Mouse (Mus musculus) small intestine, adult 2 months (tissue): ENCODE results near the gene Shq1. TPM values are rescaled to one million over a fixed set of nuclear protein-coding genes. Genes with fewer than 3 reads are reported as not detected.

Experiments used
- H3K27ac ChIP-seq: fragments of 200-500 bp; 2 replicates; pipeline ENCODE4 v1.5.1; 2012; ENCODE audit warnings: low read depth, low read length, control low read depth, inconsistent platforms; ENCODE audit not compliant: insufficient read depth
- H3K27me3 ChIP-seq: fragments of 200-500 bp; 2 replicates; pipeline ENCODE4 v1.6.1; 2012; ENCODE audit warnings: mild to moderate bottlenecking, moderate library complexity, low read length, inconsistent platforms; ENCODE audit not compliant: control insufficient read depth, insufficient read depth
- H3K36me3 ChIP-seq: fragments of 200-500 bp; 2 replicates; pipeline ENCODE4 v1.6.1; 2012; ENCODE audit warnings: mild to moderate bottlenecking, low read length, control low read depth, inconsistent platforms; ENCODE audit not compliant: control insufficient read depth, insufficient read depth
- H3K4me1 ChIP-seq: fragments of 200-500 bp; 2 replicates; pipeline ENCODE4 v1.6.1; 2012; ENCODE audit warnings: low read length, inconsistent platforms, mixed read lengths; ENCODE audit not compliant: control insufficient read depth, insufficient read depth, insufficient read length
- H3K4me3 ChIP-seq: fragments of 200-500 bp; 2 replicates; pipeline ENCODE4 v1.5.1; 2012; ENCODE audit warnings: low read depth, mild to moderate bottlenecking, control low read depth, inconsistent platforms, low read length, moderate library complexity
- CTCF ChIP-seq: fragments of 200-500 bp; IDR thresholded peaks from 2 replicates; pipeline ENCODE4 v1.5.1; 2012; ENCODE audit warnings: low read depth, mild to moderate bottlenecking, control low read depth, inconsistent platforms, low read length, moderate library complexity, mixed read lengths; ENCODE audit not compliant: insufficient replicate concordance, insufficient read length; ENCODE audit errors: extremely low read depth
- POLR2A ChIP-seq: fragments of 200-500 bp; IDR thresholded peaks from 2 replicates; pipeline ENCODE4 v1.6.1; 2012; ENCODE audit warnings: low read depth, mild to moderate bottlenecking, control low read depth, inconsistent platforms, low read length, moderate library complexity
- WGBS: fragments of 180-500 bp; shearing (Covaris S2); methylation state at CpG from one replicate; pipeline ENCODE4 v1.1.7; 2018; 5-methylcytosine and 5-hydroxymethylcytosine counted together
- polyA plus RNA-seq: library from polyadenylated mRNA; depleted of rRNA; stranded (reverse); fragments of >200 nt; gene quantifications from 2 replicates; pipeline ENCODE4 v1.2.3, GENCODE M21; 2012

Shq1 gene
- polyA plus RNA-seq, 1 experiment = 1.8 TPM

GRCm38 (mm10) chr6:100609256-100609655, 61.7 kb downstream of the Shq1 start:
- H3K4me3 ChIP-seq = no peak overlapping the region
- no peak for TF ChIP-seq POLR2A
- TF ChIP-seq CTCF = no peak
- no peaks in the 10 kb centered on the region for H3K36me3 ChIP-seq
- H3K27ac ChIP-seq = no peak overlapping the region
- WGBS = 96% methylated on average over 3 of the region's 3 CpGs
- no peaks in the 10 kb centered on the region for H3K27me3 ChIP-seq
- peaks cover 7% of the 10 kb centered on the region; the same call in 1 of the 2 replicates for H3K4me1 ChIP-seq

DNA sequence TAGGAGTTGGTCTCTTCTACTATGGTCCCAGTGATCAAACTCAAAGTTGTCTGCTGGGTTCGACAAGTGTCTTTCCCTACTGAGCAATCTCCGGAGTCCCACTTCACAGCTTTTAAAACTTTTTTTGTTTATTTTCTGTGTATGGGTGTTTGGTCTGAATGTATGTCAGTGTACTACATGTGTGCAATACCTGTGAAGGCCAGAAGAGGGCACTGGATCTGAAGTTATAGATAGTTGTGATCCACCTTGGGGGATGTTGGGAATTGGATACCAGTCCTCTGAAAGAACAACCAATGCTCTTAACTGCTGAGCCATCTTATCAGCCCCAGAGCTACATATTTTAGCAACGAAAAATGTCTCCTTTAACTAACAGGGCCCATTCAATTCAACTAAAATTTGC, 62.5 kb downstream of the Shq1 start:
- Histone ChIP-seq H3K27me3 (no peaks in the 10 kb centered on the region), H3K27ac (no peak overlapping the region), H3K4me1 (peaks cover 7% of the 10 kb centered on the region; the same call in 1 of the 2 replicates), H3K36me3 (no peaks in the 10 kb centered on the region), H3K4me3 (no peak overlapping the region)
- TF ChIP-seq CTCF (no peak), POLR2A (no peak)
- 93% methylated on average over 3 of the region's 3 CpGs for WGBS

DNA sequence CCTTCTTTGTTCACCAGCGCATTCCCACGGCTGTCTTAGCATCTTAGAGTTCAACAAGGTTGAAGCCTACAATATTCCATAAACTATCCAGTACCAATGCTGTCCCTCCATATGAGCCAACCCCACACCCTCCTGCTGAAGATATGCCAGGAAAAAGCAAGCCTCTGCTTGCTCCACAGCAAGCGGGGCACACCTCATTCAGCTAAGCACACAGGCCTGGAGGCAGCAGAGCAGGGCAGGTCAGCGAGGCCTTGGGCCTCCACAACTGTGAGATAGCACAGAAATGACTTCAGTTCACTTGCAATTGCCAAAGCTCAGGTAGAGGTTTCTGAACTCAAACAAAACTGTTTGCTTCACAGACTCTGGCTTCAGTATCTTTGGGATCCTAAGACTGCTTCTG, 64.2 kb downstream of the Shq1 start:
- Histone ChIP-seq H3K4me1 (peaks cover 7% of the 10 kb centered on the region; the same call in 1 of the 2 replicates), H3K27ac (no peak overlapping the region), H3K4me3 (no peak overlapping the region), H3K36me3 (peaks cover 2% of the 10 kb centered on the region; the same call in 1 of the 2 replicates), H3K27me3 (no peaks in the 10 kb centered on the region)
- no peak for TF ChIP-seq CTCF
- TF ChIP-seq POLR2A = no peak
- 85% methylated on average over 4 of the region's 4 CpGs for WGBS

- TF ChIP-seq CTCF (no peak), POLR2A (no peak)
- H3K36me3 ChIP-seq = peaks cover 2% of the 10 kb centered on the region; the same call in 1 of the 2 replicates
- H3K4me3 ChIP-seq = no peak overlapping the region
- H3K4me1 ChIP-seq = no peaks in the 10 kb centered on the region
- WGBS = 83% methylated on average over 6 of the region's 6 CpGs
- no peaks in the 10 kb centered on the region for H3K27me3 ChIP-seq
- H3K27ac ChIP-seq = no peak overlapping the region
Measured at GRCm38 (mm10) chr6:100603702-100604101, 67.3 kb downstream of the Shq1 start.

GRCm38 (mm10) chr6:100601634-100602033, 69.3 kb downstream of the Shq1 start:
- Histone ChIP-seq H3K36me3 (peaks cover 2% of the 10 kb centered on the region; the same call in 1 of the 2 replicates), H3K27ac (no peak overlapping the region), H3K4me3 (no peak overlapping the region), H3K27me3 (no peaks in the 10 kb centered on the region), H3K4me1 (no peaks in the 10 kb centered on the region)
- TF ChIP-seq POLR2A (no peak), CTCF (no peak)
- WGBS = 86% methylated on average over 6 of the region's 6 CpGs

GRCm38 (mm10) chr6:100593857-100594256, 77.1 kb downstream of the Shq1 start:
- H3K27ac ChIP-seq = no peak overlapping the region

DNA sequence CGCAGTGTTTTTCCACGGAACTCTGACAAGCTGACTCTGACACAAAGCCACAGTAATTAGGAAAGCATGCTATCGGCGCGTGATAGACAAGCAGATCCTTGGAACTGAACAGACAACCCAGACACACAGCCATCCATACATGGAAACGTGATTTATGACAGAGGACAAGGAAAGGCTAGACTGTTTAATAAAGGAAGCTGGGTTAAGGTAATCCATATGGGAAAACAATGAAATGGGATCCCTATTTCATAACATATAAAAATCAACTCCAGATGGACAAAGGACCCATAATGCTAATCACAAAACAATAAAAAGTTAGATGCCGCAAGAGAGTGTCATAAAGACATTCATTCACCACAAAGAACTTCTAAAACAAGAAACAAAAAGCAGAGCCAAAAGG, 78.0 kb downstream of the Shq1 start:
- Histone ChIP-seq H3K27me3 (no peaks in the 10 kb centered on the region), H3K4me3 (no peak overlapping the region), H3K4me1 (no peaks in the 10 kb centered on the region), H3K36me3 (no peaks in the 10 kb centered on the region), H3K27ac (no peak overlapping the region)
- WGBS = 84% methylated on average over 7 of the region's 7 CpGs
- TF ChIP-seq CTCF (no peak), POLR2A (no peak)

More at GRCm38 (mm10) chr6:100593857-100594256, 77.1 kb downstream of the Shq1 start:
- Histone ChIP-seq H3K4me1 (no peaks in the 10 kb centered on the region), H3K36me3 (no peaks in the 10 kb centered on the region), H3K27me3 (no peaks in the 10 kb centered on the region), H3K4me3 (no peak overlapping the region)
- TF ChIP-seq CTCF (no peak), POLR2A (no peak)
- 93% methylated on average over 8 of the region's 8 CpGs for WGBS

GRCm38 (mm10) chr6:100590602-100591001, 80.4 kb downstream of the Shq1 start:
- Histone ChIP-seq H3K36me3 (no peaks in the 10 kb centered on the region), H3K4me1 (no peaks in the 10 kb centered on the region), H3K27ac (no peak overlapping the region), H3K4me3 (no peak overlapping the region), H3K27me3 (no peaks in the 10 kb centered on the region)
- WGBS = 82% methylated on average over 4 of the region's 4 CpGs
- TF ChIP-seq POLR2A (no peak), CTCF (no peak)
